Mouse (Mus musculus) megakaryocyte, embryonic 14.5 days (primary cell): ENCODE results near the gene E130308A19Rik.

ENCODE experiments used
- FLI1 ChIP-seq: IDR thresholded peaks from 2 replicates; pipeline ENCODE4 v1.6.1; 2012; ENCODE audit warnings: low read length, inconsistent platforms, mixed read lengths
- GATA1 ChIP-seq: IDR thresholded peaks from 3 replicates; pipeline ENCODE4 v1.6.1; 2012; ENCODE audit warnings: mixed read lengths, low read length, inconsistent platforms, borderline replicate concordance

GRCm38 (mm10) chr4:59710736-59711389 lies 84.9 kb downstream of the E130308A19Rik start:
- TF ChIP-seq FLI1 (no peak), GATA1 (no peak)
